Mouse (Mus musculus): Measurements from ENCODE around the gene Zbtb42. TPM values are rescaled to one million over a fixed set of nuclear protein-coding genes. Genes with fewer than 3 reads are reported as not detected.

Gene Zbtb42
- total and polyA plus RNA-seq, 2 experiments from 2014 or later, result 1.2 to 1.5 TPM

DNA sequence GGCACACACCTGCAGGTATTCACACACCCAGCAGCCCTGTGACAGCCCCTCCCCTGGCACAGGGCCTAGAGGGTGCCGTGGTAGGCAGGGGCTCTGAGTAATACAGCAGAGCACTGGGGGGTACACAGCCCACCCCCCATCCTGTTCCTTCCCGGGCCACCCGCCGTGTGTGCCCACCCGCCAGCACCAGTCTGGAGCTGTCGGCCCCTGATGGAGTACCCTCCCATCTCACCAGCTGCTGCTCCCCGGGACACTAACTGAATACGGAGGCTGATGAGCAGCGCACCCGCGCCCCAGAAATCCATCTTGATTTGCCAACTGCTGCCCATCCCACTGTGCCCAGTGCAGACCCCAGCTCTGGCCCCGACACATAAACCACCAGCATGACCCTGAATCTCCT is 14.9 kb upstream of the Zbtb42 start:
- peaks cover 13% of the 10 kb centered on the region for H3K4me1 ChIP-seq (ENCODE audit: insufficient read depth, low read length)
- ATAC-seq (ENCODE audit: low FRiP score), result 0 out of 2 replicates have a peak, but pooled peaks have one; percentile 0
- H3K4me2 ChIP-seq (ENCODE audit: low read depth, low read length, poor library complexity, severe bottlenecking), result no peak overlapping the region

DNA sequence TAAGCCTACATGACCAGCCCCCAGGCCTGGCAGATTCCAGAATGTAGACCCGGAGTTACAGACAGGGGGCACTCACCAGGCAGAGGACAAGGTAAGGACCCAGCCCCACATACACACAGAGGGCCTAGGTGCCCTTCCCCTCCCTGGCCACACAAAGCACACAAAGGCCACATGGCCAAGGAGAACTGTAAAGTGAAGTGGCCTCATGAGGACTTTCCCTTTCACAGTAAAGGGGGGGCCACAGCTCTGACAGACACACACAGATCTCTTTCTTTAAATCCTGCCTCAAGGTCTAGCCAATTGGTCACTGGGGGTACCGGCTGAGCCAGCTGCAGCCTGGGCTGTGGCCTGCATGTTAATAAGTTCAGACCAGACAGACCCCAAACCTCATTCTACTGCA is 14.5 kb upstream of the Zbtb42 start:
- Histone ChIP-seq H3K36me3 (ENCODE audit: insufficient read depth, low read length) (peaks cover 39% of the 10 kb centered on the region), H3K4me3 (ENCODE audit: low read depth, low read length) (no peak overlapping the region), H3K9me3 (ENCODE audit: low read length) (no peaks in the 10 kb centered on the region), H3K27ac (ENCODE audit: low read depth, low read length) (peak overlapping the region; percentile 65), H3K27me3 (ENCODE audit: insufficient read depth, low read length) (no peaks in the 10 kb centered on the region), H3K9ac (replicated peaks; ENCODE audit: low read length, poor library complexity, severe bottlenecking) (no peak overlapping the region), H3K4me1 (ENCODE audit: insufficient read depth, low read length) (peaks cover 13% of the 10 kb centered on the region), H3K4me2 (ENCODE audit: low read depth, low read length, poor library complexity, severe bottlenecking) (no peak overlapping the region)
- DNase-seq (ENCODE audit: low spot score) (peak; percentile 80), ATAC-seq (ENCODE audit: low FRiP score) (peak; percentile 36; the same call in 1 of the 2 replicates)
- 15% methylated on average over 2 of the region's 2 CpGs for WGBS
- TF ChIP-seq CTCF (IDR thresholded peaks at IDR 0.05), result peak; percentile 19; the same call in 1 of the 2 replicates

More for the DNA sequence above, 14.9 kb upstream of the Zbtb42 start:
- peak overlapping the region; percentile 36; the same call in 1 of the 2 replicates for H3K9ac ChIP-seq (replicated peaks; ENCODE audit: low read length, poor library complexity, severe bottlenecking)
- H3K27me3 ChIP-seq (ENCODE audit: insufficient read depth, low read length), result no peaks in the 10 kb centered on the region
- TF ChIP-seq CTCF (IDR thresholded peaks at IDR 0.05), result no peak
- H3K36me3 ChIP-seq (ENCODE audit: insufficient read depth, low read length), result peaks cover 38% of the 10 kb centered on the region
- DNase-seq (ENCODE audit: low spot score), result no peak
- no peaks in the 10 kb centered on the region for H3K9me3 ChIP-seq (ENCODE audit: low read length)
- H3K27ac ChIP-seq (ENCODE audit: low read depth, low read length), result peak overlapping the region; percentile 65
- no peak overlapping the region for H3K4me3 ChIP-seq (ENCODE audit: low read depth, low read length)
- WGBS, result 41% methylated on average over 12 of the region's 12 CpGs

DNA sequence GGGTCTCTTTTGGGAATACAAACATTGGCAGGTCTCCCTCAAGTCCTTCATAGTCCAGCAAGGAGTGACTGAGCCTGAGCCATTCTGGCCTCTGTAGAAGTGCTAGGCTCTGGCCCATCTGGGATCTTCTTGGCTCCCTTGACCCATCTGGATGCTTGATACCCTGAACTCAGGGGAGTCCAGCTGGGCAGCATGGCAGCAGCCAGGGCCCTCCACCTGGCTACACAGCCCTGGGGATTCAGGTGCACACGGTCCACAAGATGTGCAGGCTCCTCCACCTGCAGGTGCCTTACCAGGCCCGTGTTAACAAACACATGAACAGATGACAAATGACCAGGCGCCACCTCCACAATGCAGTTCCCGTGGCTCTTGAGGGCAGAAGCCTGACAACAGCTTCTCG is 14.0 kb upstream of the Zbtb42 start:
- no peak for ATAC-seq (ENCODE audit: low FRiP score)
- TF ChIP-seq CTCF (IDR thresholded peaks at IDR 0.05), result no peak
- H3K4me3 ChIP-seq (ENCODE audit: low read depth, low read length), result no peak overlapping the region
- H3K36me3 ChIP-seq (ENCODE audit: insufficient read depth, low read length), result peaks cover 41% of the 10 kb centered on the region
- 55% methylated on average over 5 of the region's 5 CpGs for WGBS
- H3K4me2 ChIP-seq (ENCODE audit: low read depth, low read length, poor library complexity, severe bottlenecking), result no peak overlapping the region
- H3K9ac ChIP-seq (replicated peaks; ENCODE audit: low read length, poor library complexity, severe bottlenecking), result no peak overlapping the region
- peaks cover 13% of the 10 kb centered on the region for H3K4me1 ChIP-seq (ENCODE audit: insufficient read depth, low read length)
- H3K9me3 ChIP-seq (ENCODE audit: low read length), result no peaks in the 10 kb centered on the region
- no peaks in the 10 kb centered on the region for H3K27me3 ChIP-seq (ENCODE audit: insufficient read depth, low read length)
- DNase-seq (ENCODE audit: low spot score), result peak; percentile 43
- peak overlapping the region; percentile 43; the same call in 1 of the 2 replicates for H3K27ac ChIP-seq (ENCODE audit: low read depth, low read length)

DNA sequence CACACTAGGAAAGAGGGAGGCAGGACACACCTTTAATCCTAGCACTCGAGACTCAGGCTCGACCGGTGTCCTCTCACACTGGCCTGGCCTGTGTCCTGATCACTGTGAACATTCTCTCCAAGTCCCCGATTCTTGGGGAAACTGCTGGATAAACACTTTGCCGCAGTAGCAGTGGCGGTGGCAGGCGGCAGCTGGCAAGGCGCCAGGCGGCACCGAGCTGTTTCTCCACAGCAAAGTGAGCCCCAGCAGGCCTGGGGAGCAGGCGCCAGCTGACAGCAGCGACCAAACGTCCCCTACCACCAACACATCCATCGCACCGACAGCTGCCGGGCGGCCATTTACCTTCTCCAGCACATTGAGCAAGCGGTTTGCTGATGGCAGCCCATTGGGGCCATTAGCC is 13.2 kb upstream of the Zbtb42 start:
- Histone ChIP-seq H3K27ac (ENCODE audit: low read depth, low read length) (peak overlapping the region; percentile 67), H3K9ac (replicated peaks; ENCODE audit: low read length, poor library complexity, severe bottlenecking) (0 out of 2 replicates have a peak overlapping the region, but pooled peaks have one; percentile 24), H3K4me1 (ENCODE audit: insufficient read depth, low read length) (peaks cover 13% of the 10 kb centered on the region), H3K4me3 (ENCODE audit: low read depth, low read length) (no peak overlapping the region), H3K4me2 (ENCODE audit: low read depth, low read length, poor library complexity, severe bottlenecking) (no peak overlapping the region), H3K27me3 (ENCODE audit: insufficient read depth, low read length) (no peaks in the 10 kb centered on the region), H3K36me3 (ENCODE audit: insufficient read depth, low read length) (peaks cover 46% of the 10 kb centered on the region), H3K9me3 (ENCODE audit: low read length) (no peaks in the 10 kb centered on the region)
- ATAC-seq (ENCODE audit: low FRiP score) (no peak), DNase-seq (ENCODE audit: low spot score) (peak; percentile 88)
- WGBS, result 30% methylated on average over 18 of the region's 18 CpGs
- TF ChIP-seq CTCF (IDR thresholded peaks at IDR 0.05), result no peak

DNA sequence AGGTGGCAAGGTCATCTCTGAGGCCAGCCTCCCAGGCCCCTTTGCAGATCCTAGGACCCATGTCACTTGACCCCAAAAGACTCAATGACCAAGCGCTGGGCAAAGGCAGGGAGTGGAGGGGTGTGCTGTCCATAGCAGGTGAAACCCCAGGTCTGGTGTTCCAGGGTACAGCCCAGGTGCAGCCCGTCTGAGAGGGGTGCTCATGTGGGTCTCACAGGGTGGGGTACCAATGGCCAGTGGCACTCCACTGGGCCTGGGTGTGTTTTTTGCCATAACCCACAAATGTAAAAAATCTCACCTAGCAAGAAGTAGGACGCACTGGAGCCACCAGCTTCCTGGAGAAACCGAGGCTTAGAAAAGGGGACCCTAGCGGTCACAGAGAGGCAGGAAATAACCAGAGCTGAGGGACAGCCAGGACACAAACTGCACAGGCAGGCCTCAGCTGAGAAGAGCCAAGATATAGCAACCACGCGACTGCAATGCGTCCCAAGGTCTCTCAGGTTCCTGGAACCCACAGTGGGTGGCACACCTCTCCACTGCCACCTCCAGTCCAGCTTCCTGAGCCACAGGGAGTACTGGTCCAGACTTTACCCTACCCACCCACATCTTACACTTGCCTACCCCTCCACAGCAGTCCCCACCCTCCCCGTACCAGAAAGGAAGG is 12.6 kb upstream of the Zbtb42 start:
- TF ChIP-seq CTCF (IDR thresholded peaks at IDR 0.05), result no peak
- Histone ChIP-seq H3K4me2 (ENCODE audit: low read depth, low read length, poor library complexity, severe bottlenecking) (no peak overlapping the region), H3K9ac (replicated peaks; ENCODE audit: low read length, poor library complexity, severe bottlenecking) (0 out of 2 replicates have a peak overlapping the region, but pooled peaks have one; percentile 24), H3K4me3 (ENCODE audit: low read depth, low read length) (no peak overlapping the region), H3K36me3 (ENCODE audit: insufficient read depth, low read length) (peaks cover 48% of the 10 kb centered on the region), H3K27me3 (ENCODE audit: insufficient read depth, low read length) (no peaks in the 10 kb centered on the region), H3K4me1 (ENCODE audit: insufficient read depth, low read length) (peaks cover 13% of the 10 kb centered on the region), H3K27ac (ENCODE audit: low read depth, low read length) (peak overlapping the region; percentile 67), H3K9me3 (ENCODE audit: low read length) (no peaks in the 10 kb centered on the region)
- ATAC-seq (ENCODE audit: low FRiP score) (no peak), DNase-seq (ENCODE audit: low spot score) (no peak)
- WGBS, result 88% methylated on average over 9 of the region's 9 CpGs

- Histone ChIP-seq H3K4me2 (ENCODE audit: low read depth, low read length, poor library complexity, severe bottlenecking) (no peak overlapping the region), H3K27ac (ENCODE audit: low read depth, low read length) (0 out of 2 replicates have a peak overlapping the region, but pooled peaks have one; percentile 26), H3K36me3 (ENCODE audit: insufficient read depth, low read length) (peaks cover 39% of the 10 kb centered on the region), H3K9ac (replicated peaks; ENCODE audit: low read length, poor library complexity, severe bottlenecking) (no peak overlapping the region), H3K4me3 (ENCODE audit: low read depth, low read length) (no peak overlapping the region), H3K9me3 (ENCODE audit: low read length) (no peaks in the 10 kb centered on the region), H3K4me1 (ENCODE audit: insufficient read depth, low read length) (peaks cover 27% of the 10 kb centered on the region), H3K27me3 (ENCODE audit: insufficient read depth, low read length) (no peaks in the 10 kb centered on the region)
- 69% methylated on average over 10 of the region's 10 CpGs for WGBS
- no peak for TF ChIP-seq CTCF (IDR thresholded peaks at IDR 0.05)
- DNase-seq (ENCODE audit: low spot score), result peak; percentile 37
- ATAC-seq (ENCODE audit: low FRiP score), result no peak
These were observed 10.9 kb upstream of the Zbtb42 start for GRCm38 (mm10) chr12:112667619-112668297.

Data from midbrain, postnatal 0 days (tissue).